In the genomic region with DNA sequence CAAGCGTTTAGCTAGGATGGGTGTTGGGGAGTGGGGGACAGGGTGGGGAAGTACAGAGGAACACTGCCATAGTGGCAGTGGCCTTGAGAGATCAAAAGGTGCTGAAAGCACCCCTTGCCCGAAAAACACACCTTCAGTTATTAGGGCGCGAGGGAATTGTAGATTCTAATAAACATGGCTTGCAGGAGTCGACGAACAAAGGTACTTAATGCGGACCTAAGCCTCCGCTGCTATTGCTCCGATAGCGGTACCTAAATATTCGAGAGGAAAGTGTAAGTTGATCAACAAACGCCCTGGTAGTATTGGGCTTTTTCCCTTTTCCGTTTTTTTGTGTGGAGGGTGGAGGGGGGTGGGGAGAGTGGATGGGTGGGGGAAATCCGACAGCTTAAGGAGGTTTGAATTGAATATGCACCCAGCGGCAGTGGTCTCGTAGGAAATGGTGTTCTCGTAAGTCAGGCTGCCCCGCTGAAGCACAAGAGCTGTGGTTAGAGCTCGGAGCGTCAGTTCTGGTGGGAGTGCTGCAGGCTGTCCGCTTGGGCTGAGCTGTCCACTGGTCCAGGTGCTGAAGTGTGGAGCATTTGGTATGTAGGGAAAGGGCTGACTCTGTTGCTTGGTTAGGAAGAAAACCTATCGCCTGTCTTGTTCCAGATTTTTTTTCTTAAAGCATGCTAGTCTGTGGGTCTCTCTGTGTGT, we compare ENCODE assay signal across 8 mouse cellular contexts.
DNase-seq lines count a peak whose midpoint lies in the region; ATAC-seq lines count a peak whose summit lies in the region.

No protein-coding gene starts in this region.

- H3K27me3 ChIP-seq in forebrain, embryonic 12.5 days, result peaks cover 35% of the 10 kb centered on the region
- peaks cover 38% of the 10 kb centered on the region for H3K27me3 ChIP-seq in lung, embryonic 16.5 days (ENCODE audit: control insufficient read depth, insufficient read depth, low read depth, low read length)

- peaks cover 26% of the 10 kb centered on the region for H3K4me1 ChIP-seq in forebrain, embryonic 12.5 days
- H3K4me1 ChIP-seq in lung, embryonic 16.5 days (replicated peaks; ENCODE audit: control insufficient read depth, insufficient read depth, low read length), result peaks cover 12% of the 10 kb centered on the region

- H3K4me3 ChIP-seq in forebrain, embryonic 12.5 days (replicated peaks), result peak overlapping the region; percentile 54
- H3K4me3 ChIP-seq in lung, embryonic 16.5 days (ENCODE audit: low read length), result peak overlapping the region; percentile 27

- no peaks in the 10 kb centered on the region for H3K36me3 ChIP-seq in forebrain, embryonic 12.5 days (replicated peaks)
- H3K36me3 ChIP-seq in lung, embryonic 16.5 days (ENCODE audit: control insufficient read depth, insufficient read depth, low read length), result no peaks in the 10 kb centered on the region

- peak overlapping the region; percentile 91 for H3K27ac ChIP-seq in forebrain, embryonic 12.5 days
- H3K27ac ChIP-seq in lung, embryonic 16.5 days (ENCODE audit: low read length), result no peak overlapping the region

- H3K9me3 ChIP-seq in forebrain, embryonic 12.5 days, result no peaks in the 10 kb centered on the region
- H3K9me3 ChIP-seq in lung, embryonic 16.5 days (ENCODE audit: control insufficient read depth, low read length), result no peaks in the 10 kb centered on the region

- H3K9ac ChIP-seq in forebrain, embryonic 12.5 days, result peak overlapping the region; percentile 63
- H3K9ac ChIP-seq in lung, embryonic 16.5 days (ENCODE audit: low read length), result no peak overlapping the region

- peak; percentile 55 for ATAC-seq in forebrain, embryonic 12.5 days (ENCODE audit: low FRiP score)
- peak; percentile 78 to 87 for ATAC-seq in hematopoietic stem cell, adult 5-6 weeks (replicated peaks in 1 of 2; ENCODE audit: insufficient read depth in 1 of 2, low FRiP score in 2 of 2, low TSS enrichment in 1 of 2, low read depth in 1 of 2, poor library complexity in 2 of 2, severe bottlenecking in 2 of 2)
- peak; percentile 84 for ATAC-seq in lung, embryonic 16.5 days (ENCODE audit: low read depth)
- no peak for ATAC-seq in activated CD4-positive, CD25-positive, alpha-beta regulatory T cell, adult 4 months

- 2% methylated on average over 22 of the region's 22 CpGs for WGBS in forebrain, embryonic 12.5 days
- WGBS in lung, embryonic 16.5 days, result 2% methylated on average over 22 of the region's 22 CpGs

- DNase-seq in ES-CJ7 (ENCODE audit: low read depth, low spot score), result peak; percentile 91
- peak; percentile 57 for DNase-seq in adrenal gland, adult 8-10 months
- DNase-seq in layer of hippocampus, adult 8-10 months (ENCODE audit: low spot score in 2 of 2), result peak; percentile 38 to 53
- DNase-seq in retina, embryonic 14.5 days (ENCODE audit: low spot score), result peak; percentile 86

- H3K4me2 ChIP-seq in forebrain, embryonic 12.5 days, result peak overlapping the region; percentile 94
- peak overlapping the region; percentile 53 for H3K4me2 ChIP-seq in lung, embryonic 16.5 days (ENCODE audit: low read depth, low read length)
